Mouse (Mus musculus) cerebellum, adult 2 months (tissue): ENCODE data around the gene Mchr1.

Source experiments
- CTCF ChIP-seq: fragments of 200-500 bp; IDR thresholded peaks from 2 replicates; pipeline ENCODE4 v1.5.1; 2011; ENCODE audit warnings: low read depth, mild to moderate bottlenecking, control low read depth, low read length, moderate library complexity, borderline replicate concordance; ENCODE audit not compliant: insufficient read depth
- POLR2A ChIP-seq: fragments of 200-500 bp; IDR thresholded peaks from 2 replicates; pipeline ENCODE4 v1.6.1; 2011; ENCODE audit warnings: low read length, control low read depth, borderline replicate concordance; ENCODE audit not compliant: insufficient read depth

DNA sequence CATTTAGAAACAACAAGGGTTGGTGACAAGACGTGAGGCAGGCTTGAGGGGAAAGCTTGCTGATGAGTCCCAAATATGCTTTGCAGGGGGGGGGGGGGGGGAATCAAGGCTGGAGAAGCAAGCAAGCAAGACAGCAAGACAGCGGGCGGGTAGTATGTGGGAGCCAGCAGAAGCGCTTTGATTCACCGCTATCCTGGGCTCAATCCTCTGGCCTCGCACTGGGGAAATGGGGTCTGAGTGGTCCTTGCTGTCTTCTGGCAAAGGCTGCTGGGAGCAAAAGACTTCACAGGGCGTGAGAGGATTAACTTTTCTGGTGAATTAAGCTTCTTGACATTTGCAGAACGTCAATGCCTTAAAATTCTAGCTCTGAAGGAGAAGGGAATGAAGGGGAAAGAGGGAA is 763 bp downstream of the Mchr1 start:
- TF ChIP-seq POLR2A (no peak), CTCF (no peak)
